Mouse (Mus musculus): Measurements from ENCODE around the gene Mapk6. TPM values are rescaled to one million over a fixed set of nuclear protein-coding genes. Genes with fewer than 3 reads are reported as not detected.

The Mapk6 gene
- polyA plus RNA-seq, 1 experiment from 2014 or later = 48.8 TPM

GRCm38 (mm10) chr9:75400639-75401038, 9.2 kb downstream of the Mapk6 start:
- no peaks in the 10 kb centered on the region for H3K27me3 ChIP-seq (replicated peaks)
- no peak for ATAC-seq (ENCODE audit: insufficient read depth, low FRiP score, low read depth)
- no peak overlapping the region for H3K9ac ChIP-seq
- H3K27ac ChIP-seq = no peak overlapping the region
- H3K4me3 ChIP-seq (replicated peaks) = no peak overlapping the region
- H3K36me3 ChIP-seq = peaks cover 14% of the 10 kb centered on the region
- peaks cover 17% of the 10 kb centered on the region for H3K4me1 ChIP-seq
- H3K4me2 ChIP-seq = no peak overlapping the region
- 56% methylated on average over 5 of the region's 5 CpGs for WGBS
- H3K9me3 ChIP-seq = no peaks in the 10 kb centered on the region

DNA sequence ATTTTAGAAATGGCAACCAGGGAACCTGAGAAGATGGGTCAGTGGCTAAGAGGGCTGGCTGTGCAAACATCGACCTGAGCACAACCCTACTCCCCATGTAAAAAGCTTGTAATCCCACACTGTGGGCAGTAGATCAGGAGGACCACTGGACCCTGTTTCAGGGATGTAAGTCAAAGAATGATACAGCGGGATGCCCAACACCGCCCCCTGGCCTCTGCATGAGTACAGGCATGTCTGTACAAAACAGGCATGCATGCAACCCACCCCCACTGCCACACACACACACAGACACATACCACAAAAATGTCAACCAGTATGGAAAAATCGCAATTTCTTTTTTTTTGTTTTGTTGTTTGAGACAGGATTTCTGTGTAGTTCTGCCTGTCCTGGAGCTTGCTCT, 10.7 kb downstream of the Mapk6 start:
- Histone ChIP-seq H3K4me1 (peaks cover 17% of the 10 kb centered on the region), H3K27ac (no peak overlapping the region), H3K9me3 (no peaks in the 10 kb centered on the region), H3K4me2 (no peak overlapping the region), H3K4me3 (replicated peaks) (no peak overlapping the region), H3K36me3 (peaks cover 20% of the 10 kb centered on the region), H3K27me3 (replicated peaks) (no peaks in the 10 kb centered on the region), H3K9ac (no peak overlapping the region)
- no peak for ATAC-seq (ENCODE audit: insufficient read depth, low FRiP score, low read depth)
- 92% methylated on average over 4 of the region's 4 CpGs for WGBS

DNA sequence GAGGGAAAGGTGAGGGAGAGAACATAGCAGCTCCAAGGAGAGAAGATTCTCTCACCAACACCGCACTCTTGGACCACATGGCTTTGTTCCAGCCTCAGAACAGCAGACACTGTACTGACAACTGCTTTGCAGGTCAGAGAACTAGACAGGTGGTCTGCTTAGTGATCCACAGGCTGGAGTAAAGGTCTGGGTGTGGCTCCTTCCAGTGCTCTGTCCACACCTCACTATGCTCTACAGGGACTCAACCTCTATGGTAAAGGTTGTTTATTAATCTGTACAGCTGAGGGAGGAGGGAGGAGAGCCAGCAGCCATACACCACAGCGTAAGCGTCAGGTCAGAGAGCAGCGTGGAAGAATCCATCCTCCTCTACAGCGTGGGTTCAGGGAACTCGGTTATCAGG, 13.8 kb downstream of the Mapk6 start:
- peaks cover 32% of the 10 kb centered on the region for H3K36me3 ChIP-seq
- H3K4me1 ChIP-seq = 0 out of 2 replicates have a peak, but pooled peaks cover 5% of the 10 kb centered on the region
- no peak overlapping the region for H3K27ac ChIP-seq
- no peak overlapping the region for H3K4me3 ChIP-seq (replicated peaks)
- H3K9ac ChIP-seq = no peak overlapping the region
- ATAC-seq (ENCODE audit: insufficient read depth, low FRiP score, low read depth) = no peak
- no peak overlapping the region for H3K4me2 ChIP-seq
- H3K27me3 ChIP-seq (replicated peaks) = no peaks in the 10 kb centered on the region
- H3K9me3 ChIP-seq = no peaks in the 10 kb centered on the region
- 73% methylated on average over 6 of the region's 6 CpGs for WGBS

DNA sequence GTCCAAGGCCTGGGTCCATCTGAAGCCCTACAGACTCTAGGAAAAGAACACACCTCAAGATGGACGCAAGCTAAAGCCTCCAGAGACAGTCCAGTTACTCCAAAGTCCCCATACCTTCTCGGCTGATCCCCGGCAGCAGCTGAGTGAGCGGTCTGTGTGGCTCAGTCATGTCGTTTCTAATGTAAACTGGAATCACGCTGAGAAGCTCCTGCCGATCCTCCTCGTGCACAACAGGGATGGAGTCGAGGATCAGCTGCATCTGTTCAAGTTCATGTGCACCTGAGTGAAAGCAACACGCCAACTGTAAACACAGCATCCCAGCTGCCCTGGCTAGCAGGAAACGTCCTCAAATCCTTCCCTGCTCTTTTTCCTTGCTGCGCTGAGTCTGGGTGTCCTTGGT, 16.6 kb downstream of the Mapk6 start:
- Histone ChIP-seq H3K4me1 (no peaks in the 10 kb centered on the region), H3K9ac (no peak overlapping the region), H3K4me3 (replicated peaks) (no peak overlapping the region), H3K4me2 (no peak overlapping the region), H3K27me3 (replicated peaks) (no peaks in the 10 kb centered on the region), H3K36me3 (peaks cover 48% of the 10 kb centered on the region), H3K27ac (no peak overlapping the region), H3K9me3 (no peaks in the 10 kb centered on the region)
- WGBS = 73% methylated on average over 12 of the region's 12 CpGs
- ATAC-seq (ENCODE audit: insufficient read depth, low FRiP score, low read depth) = no peak

GRCm38 (mm10) chr9:75385218-75385974, 24.4 kb downstream of the Mapk6 start:
- Histone ChIP-seq H3K27ac (no peak overlapping the region), H3K4me3 (replicated peaks) (no peak overlapping the region), H3K4me1 (no peaks in the 10 kb centered on the region), H3K9ac (no peak overlapping the region), H3K9me3 (no peaks in the 10 kb centered on the region), H3K27me3 (replicated peaks) (no peaks in the 10 kb centered on the region), H3K4me2 (no peak overlapping the region), H3K36me3 (peaks cover 16% of the 10 kb centered on the region)
- WGBS = 76% methylated on average over 9 of the region's 9 CpGs
- no peak for ATAC-seq (ENCODE audit: insufficient read depth, low FRiP score, low read depth)

- no peak overlapping the region for H3K4me3 ChIP-seq (replicated peaks)
- 76% methylated on average over 3 of the region's 3 CpGs for WGBS
- H3K4me2 ChIP-seq = no peak overlapping the region
- no peaks in the 10 kb centered on the region for H3K4me1 ChIP-seq
- H3K36me3 ChIP-seq = peaks cover 12% of the 10 kb centered on the region
- H3K27me3 ChIP-seq (replicated peaks) = no peaks in the 10 kb centered on the region
- no peaks in the 10 kb centered on the region for H3K9me3 ChIP-seq
- H3K27ac ChIP-seq = no peak overlapping the region
- no peak overlapping the region for H3K9ac ChIP-seq
- ATAC-seq (ENCODE audit: insufficient read depth, low FRiP score, low read depth) = no peak
These were observed 25.4 kb downstream of the Mapk6 start for GRCm38 (mm10) chr9:75384337-75384962.

DNA sequence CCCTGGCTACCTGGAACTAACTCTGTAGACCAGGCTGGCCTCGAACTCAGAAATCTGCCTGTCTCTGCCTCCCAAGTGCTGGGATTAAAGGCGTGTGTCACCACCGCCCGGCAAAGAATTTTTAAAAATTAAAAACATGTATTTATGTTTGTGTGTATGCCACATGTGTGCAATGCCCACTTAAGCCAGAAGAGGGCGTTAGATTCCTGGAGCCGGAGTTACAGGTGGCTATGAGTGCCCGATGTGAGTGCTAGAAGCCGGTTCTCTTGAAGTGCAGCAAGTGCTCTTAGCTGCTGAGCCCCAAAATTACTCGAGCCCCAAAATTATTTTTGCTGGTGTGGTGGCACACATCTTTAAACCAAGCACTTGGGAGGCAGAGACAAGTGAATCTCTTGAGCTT, 26.0 kb downstream of the Mapk6 start:
- no peak overlapping the region for H3K9ac ChIP-seq
- no peak overlapping the region for H3K27ac ChIP-seq
- H3K27me3 ChIP-seq (replicated peaks) = no peaks in the 10 kb centered on the region
- no peaks in the 10 kb centered on the region for H3K4me1 ChIP-seq
- peaks cover 5% of the 10 kb centered on the region for H3K36me3 ChIP-seq
- 82% methylated on average over 9 of the region's 9 CpGs for WGBS
- H3K4me2 ChIP-seq = no peak overlapping the region
- H3K4me3 ChIP-seq (replicated peaks) = no peak overlapping the region
- H3K9me3 ChIP-seq = no peaks in the 10 kb centered on the region
- no peak for ATAC-seq (ENCODE audit: insufficient read depth, low FRiP score, low read depth)

GRCm38 (mm10) chr9:75382825-75383224, 27.0 kb downstream of the Mapk6 start:
- Histone ChIP-seq H3K27ac (no peak overlapping the region), H3K27me3 (replicated peaks) (no peaks in the 10 kb centered on the region), H3K36me3 (no peaks in the 10 kb centered on the region), H3K4me1 (no peaks in the 10 kb centered on the region), H3K9ac (no peak overlapping the region), H3K9me3 (no peaks in the 10 kb centered on the region), H3K4me3 (replicated peaks) (no peak overlapping the region), H3K4me2 (no peak overlapping the region)
- ATAC-seq (ENCODE audit: insufficient read depth, low FRiP score, low read depth) = no peak
- WGBS = 90% methylated on average over 14 of the region's 14 CpGs

- H3K27ac ChIP-seq = no peak overlapping the region
- no peaks in the 10 kb centered on the region for H3K27me3 ChIP-seq (replicated peaks)
- 65% methylated on average over 2 of the region's 2 CpGs for WGBS
- H3K36me3 ChIP-seq = no peaks in the 10 kb centered on the region
- no peak overlapping the region for H3K4me2 ChIP-seq
- no peaks in the 10 kb centered on the region for H3K4me1 ChIP-seq
- no peak; the same call in 1 of the 2 replicates for ATAC-seq (ENCODE audit: insufficient read depth, low FRiP score, low read depth)
- no peak overlapping the region for H3K4me3 ChIP-seq (replicated peaks)
- no peak overlapping the region for H3K9ac ChIP-seq
- no peaks in the 10 kb centered on the region for H3K9me3 ChIP-seq
These were observed 31.0 kb downstream of the Mapk6 start for GRCm38 (mm10) chr9:75378774-75379173.

GRCm38 (mm10) chr9:75376428-75376827, 33.4 kb downstream of the Mapk6 start:
- no peak overlapping the region for H3K4me3 ChIP-seq (replicated peaks)
- ATAC-seq (ENCODE audit: insufficient read depth, low FRiP score, low read depth) = no peak
- no peak overlapping the region for H3K4me2 ChIP-seq
- H3K4me1 ChIP-seq = no peaks in the 10 kb centered on the region
- H3K9me3 ChIP-seq = no peaks in the 10 kb centered on the region
- H3K9ac ChIP-seq = no peak overlapping the region
- 74% methylated on average over 1 of the region's 1 CpGs for WGBS
- no peaks in the 10 kb centered on the region for H3K36me3 ChIP-seq
- H3K27me3 ChIP-seq (replicated peaks) = no peaks in the 10 kb centered on the region
- H3K27ac ChIP-seq = no peak overlapping the region

GRCm38 (mm10) chr9:75375606-75376005, 34.2 kb downstream of the Mapk6 start:
- Histone ChIP-seq H3K4me1 (no peaks in the 10 kb centered on the region), H3K9ac (no peak overlapping the region)

GRCm38 (mm10) chr9:75368779-75369178, 41.0 kb downstream of the Mapk6 start:
- WGBS = 63% methylated on average over 3 of the region's 3 CpGs
- Histone ChIP-seq H3K27ac (no peak overlapping the region), H3K4me3 (replicated peaks) (no peak overlapping the region), H3K9me3 (no peaks in the 10 kb centered on the region), H3K9ac (no peak overlapping the region), H3K36me3 (no peaks in the 10 kb centered on the region), H3K27me3 (replicated peaks) (no peaks in the 10 kb centered on the region), H3K4me2 (no peak overlapping the region), H3K4me1 (no peaks in the 10 kb centered on the region)
- ATAC-seq (ENCODE audit: insufficient read depth, low FRiP score, low read depth) = no peak

More at GRCm38 (mm10) chr9:75375606-75376005, 34.2 kb downstream of the Mapk6 start:
- Histone ChIP-seq H3K36me3 (no peaks in the 10 kb centered on the region), H3K9me3 (no peaks in the 10 kb centered on the region), H3K27ac (no peak overlapping the region), H3K4me3 (replicated peaks) (no peak overlapping the region), H3K4me2 (no peak overlapping the region), H3K27me3 (replicated peaks) (no peaks in the 10 kb centered on the region)
- WGBS = 94% methylated on average over 9 of the region's 9 CpGs
- no peak for ATAC-seq (ENCODE audit: insufficient read depth, low FRiP score, low read depth)
